Mouse (Mus musculus): ENCODE data around the gene Bag2.

GRCm38 (mm10) chr1:33757491-33758041 is at the start of gene Bag2:
- no peak; the same call in 1 of the 2 replicates for TF ChIP-seq CTCF (IDR thresholded peaks at IDR 0.05)
- TF ChIP-seq EP300 (IDR thresholded peaks at IDR 0.05) = no peak
